Mouse (Mus musculus) limb, embryonic 10.5 days (tissue): ENCODE measurements around the gene Ppil6. TPM values are rescaled to one million over a fixed set of nuclear protein-coding genes. Genes with fewer than 3 reads are reported as not detected.

ENCODE experiments used
- polyA plus RNA-seq: library from polyadenylated mRNA; unstranded; fragments of >200 nt; fragmentation: Nextera tagmentation; extraction: Ambion mirVana; gene quantifications from 2 replicates; pipeline ENCODE4 v1.2.1, GENCODE M21; 2016

Ppil6 gene
- polyA plus RNA-seq, 1 experiment from 2014 or later: 0.95 TPM

Other genes with a start within 250 kb of the Ppil6 start
- 13.2 and 14.7 TPM in 2 replicates for gene Fig4, start 187.2 kb upstream of the Ppil6 start, polyA plus RNA-seq
- gene Ak9, start 186.5 kb upstream of the Ppil6 start, polyA plus RNA-seq: not detected in 2 replicates
- 17.2 and 21.5 TPM in 2 replicates for gene Zbtb24, start 40.1 kb upstream of the Ppil6 start, polyA plus RNA-seq
- gene Mical1, start 14.1 kb upstream of the Ppil6 start, polyA plus RNA-seq: 40.2 and 43.8 TPM in 2 replicates
- 62.7 TPM in 2 replicates for gene Smpd2, start 70 bp upstream of the Ppil6 start, polyA plus RNA-seq
- gene Cd164, start 29.0 kb downstream of the Ppil6 start, polyA plus RNA-seq: 131 and 146 TPM in 2 replicates
- 0.38 and 0.41 TPM in 2 replicates for gene Ccdc162, start 226.2 kb downstream of the Ppil6 start, polyA plus RNA-seq